ENCODE assay signal across 10 mouse cellular contexts in genomic region chr11:117249282-117249984, GRCm38 (mm10). TPM values are rescaled to one million over a fixed set of nuclear protein-coding genes. Genes with fewer than 3 reads are reported as not detected.
DNase-seq lines count a peak whose midpoint lies in the region; ATAC-seq lines count a peak whose summit lies in the region.
"Had no signal": no experiment of that assay in that cellular context is flagged by ENCODE, and none has a peak within 500 bp of the region (broad histone marks: within the 10 kb centered on the region; RNA-seq: fewer than 3 reads in every experiment).

No protein-coding gene starts in this region.

- no peaks in the 10 kb centered on the region for H3K36me3 ChIP-seq in heart, embryonic 15.5 days
- H3K36me3 ChIP-seq in heart, embryonic 12.5 days = no peaks in the 10 kb centered on the region
- H3K36me3 ChIP-seq in midbrain, embryonic 10.5 days = no peaks in the 10 kb centered on the region
- H3K36me3 ChIP-seq in midbrain, embryonic 11.5 days (ENCODE audit: control insufficient read depth, insufficient read depth, low read length) = no peaks in the 10 kb centered on the region
- no peaks in the 10 kb centered on the region for H3K36me3 ChIP-seq in hindbrain, embryonic 14.5 days (replicated peaks; ENCODE audit: control insufficient read depth, insufficient read depth)
- no peaks in the 10 kb centered on the region for H3K36me3 ChIP-seq in stomach, embryonic 16.5 days (ENCODE audit: control insufficient read depth, insufficient read depth, low read length)

- no peak overlapping the region for H3K4me3 ChIP-seq in heart, embryonic 15.5 days
- H3K4me3 ChIP-seq in heart, embryonic 12.5 days = no peak overlapping the region
- H3K4me3 ChIP-seq in midbrain, embryonic 10.5 days = no peak overlapping the region
- H3K4me3 ChIP-seq in midbrain, embryonic 11.5 days (ENCODE audit: low read depth, low read length) = no peak overlapping the region
- H3K4me3 ChIP-seq in hindbrain, embryonic 14.5 days (replicated peaks; ENCODE audit: low read length) = no peak overlapping the region
- H3K4me3 ChIP-seq in stomach, embryonic 16.5 days (replicated peaks; ENCODE audit: low read length) = no peak overlapping the region
- H3K4me3 ChIP-seq: erythroblast, embryonic 14.5 days had no signal

- H3K27me3 ChIP-seq in heart, embryonic 15.5 days = no peaks in the 10 kb centered on the region
- H3K27me3 ChIP-seq in heart, embryonic 12.5 days (replicated peaks) = no peaks in the 10 kb centered on the region
- no peaks in the 10 kb centered on the region for H3K27me3 ChIP-seq in midbrain, embryonic 10.5 days (ENCODE audit: low read depth, poor library complexity, severe bottlenecking)
- H3K27me3 ChIP-seq in midbrain, embryonic 11.5 days (ENCODE audit: control insufficient read depth, insufficient read depth, low read length) = no peaks in the 10 kb centered on the region
- H3K27me3 ChIP-seq in hindbrain, embryonic 14.5 days (ENCODE audit: control insufficient read depth, insufficient read depth, low read length) = no peaks in the 10 kb centered on the region
- H3K27me3 ChIP-seq in stomach, embryonic 16.5 days (ENCODE audit: control insufficient read depth, insufficient read depth, low read length) = no peaks in the 10 kb centered on the region

- no peak overlapping the region for H3K9ac ChIP-seq in heart, embryonic 15.5 days
- H3K9ac ChIP-seq in heart, embryonic 12.5 days = no peak overlapping the region
- H3K9ac ChIP-seq in midbrain, embryonic 11.5 days (ENCODE audit: low read length) = no peak overlapping the region
- H3K9ac ChIP-seq in hindbrain, embryonic 14.5 days = peak overlapping the region; percentile 21; the same call in 1 of the 2 replicates
- H3K9ac ChIP-seq in stomach, embryonic 16.5 days (ENCODE audit: low read length) = no peak overlapping the region

- no peaks in the 10 kb centered on the region for H3K9me3 ChIP-seq in heart, embryonic 15.5 days (replicated peaks)
- H3K9me3 ChIP-seq in heart, embryonic 12.5 days (replicated peaks) = no peaks in the 10 kb centered on the region
- H3K9me3 ChIP-seq in midbrain, embryonic 10.5 days (replicated peaks) = no peaks in the 10 kb centered on the region
- no peaks in the 10 kb centered on the region for H3K9me3 ChIP-seq in midbrain, embryonic 11.5 days (ENCODE audit: control insufficient read depth, low read length)
- no peaks in the 10 kb centered on the region for H3K9me3 ChIP-seq in hindbrain, embryonic 14.5 days (ENCODE audit: control insufficient read depth, low read length)
- no peaks in the 10 kb centered on the region for H3K9me3 ChIP-seq in stomach, embryonic 16.5 days (replicated peaks; ENCODE audit: control insufficient read depth, low read length)

- H3K27ac ChIP-seq in heart, embryonic 15.5 days = peak overlapping the region; percentile 55; the same call in 1 of the 2 replicates
- H3K27ac ChIP-seq in heart, embryonic 12.5 days (ENCODE audit: poor library complexity, severe bottlenecking) = no peak overlapping the region
- H3K27ac ChIP-seq in midbrain, embryonic 10.5 days (replicated peaks) = peak overlapping the region; percentile 47; the same call in 1 of the 2 replicates
- H3K27ac ChIP-seq in midbrain, embryonic 11.5 days (ENCODE audit: low read depth, low read length) = no peak overlapping the region
- H3K27ac ChIP-seq in hindbrain, embryonic 14.5 days = peak overlapping the region; percentile 60
- peak overlapping the region; percentile 31; the same call in 1 of the 2 replicates for H3K27ac ChIP-seq in stomach, embryonic 16.5 days (ENCODE audit: low read length)

- peaks cover 52% of the 10 kb centered on the region for H3K4me1 ChIP-seq in heart, embryonic 15.5 days (replicated peaks)
- H3K4me1 ChIP-seq in heart, embryonic 12.5 days (replicated peaks) = peaks cover 59% of the 10 kb centered on the region
- peaks cover 50% of the 10 kb centered on the region for H3K4me1 ChIP-seq in midbrain, embryonic 10.5 days
- H3K4me1 ChIP-seq in midbrain, embryonic 11.5 days (ENCODE audit: control insufficient read depth, insufficient read depth, low read length) = peaks cover 3% of the 10 kb centered on the region; the same call in 1 of the 2 replicates
- peaks cover 17% of the 10 kb centered on the region for H3K4me1 ChIP-seq in hindbrain, embryonic 14.5 days (replicated peaks; ENCODE audit: control insufficient read depth, insufficient read depth, low read length)
- peaks cover 39% of the 10 kb centered on the region for H3K4me1 ChIP-seq in stomach, embryonic 16.5 days (ENCODE audit: control insufficient read depth, insufficient read depth, low read length)

- DNase-seq in midbrain, embryonic 10.5 days (ENCODE audit: low spot score) = no peak
- DNase-seq in midbrain, embryonic 11.5 days (ENCODE audit: low spot score, missing footprints) = no peak
- DNase-seq in hindbrain, embryonic 14.5 days (ENCODE audit: low spot score) = no peak
- DNase-seq: cerebellum, adult 2 months had no signal

- H3K4me2 ChIP-seq in heart, embryonic 15.5 days = no peak overlapping the region
- no peak overlapping the region for H3K4me2 ChIP-seq in heart, embryonic 12.5 days
- H3K4me2 ChIP-seq in midbrain, embryonic 11.5 days = no peak overlapping the region
- H3K4me2 ChIP-seq in hindbrain, embryonic 14.5 days (replicated peaks) = no peak overlapping the region
- no peak overlapping the region for H3K4me2 ChIP-seq in stomach, embryonic 16.5 days (ENCODE audit: low read depth, low read length)

- 69% methylated on average over 18 of the region's 18 CpGs for WGBS in heart, embryonic 15.5 days
- WGBS in heart, embryonic 12.5 days = 70% methylated on average over 18 of the region's 18 CpGs
- 74% methylated on average over 18 of the region's 18 CpGs for WGBS in midbrain, embryonic 10.5 days
- WGBS in midbrain, embryonic 11.5 days = 76% methylated on average over 18 of the region's 18 CpGs
- WGBS in hindbrain, embryonic 14.5 days = 64% methylated on average over 18 of the region's 18 CpGs
- WGBS in stomach, embryonic 16.5 days = 67% methylated on average over 18 of the region's 18 CpGs

- no peak for ATAC-seq in heart, embryonic 15.5 days (replicated peaks; ENCODE audit: insufficient number of reproducible peaks, insufficient read depth, low FRiP score, low read depth)
- no peak for ATAC-seq in heart, embryonic 12.5 days (ENCODE audit: insufficient number of reproducible peaks, low FRiP score)
- ATAC-seq in midbrain, embryonic 11.5 days (ENCODE audit: low FRiP score) = no peak
- ATAC-seq in hindbrain, embryonic 14.5 days (ENCODE audit: low FRiP score) = no peak
- ATAC-seq in stomach, embryonic 16.5 days (ENCODE audit: insufficient read depth, low FRiP score) = no peak
- no peak for ATAC-seq in activated CD4-positive, CD25-positive, alpha-beta regulatory T cell, adult 4 months
- ATAC-seq in erythroid progenitor cell, adult 5-6 weeks (replicated peaks; ENCODE audit: low FRiP score, poor library complexity, severe bottlenecking) = no peak

RNA-seq across cellular contexts. Expression of gene Sept9, which starts 50.0 kb away (rescaled TPM):
- 50.6 and 76.8 TPM in 2 replicates for polyA plus RNA-seq in heart, embryonic 15.5 days (2015; fragmentation: Nextera tagmentation; extraction: Ambion mirVana)
- 102 and 103 TPM in 2 replicates for polyA plus RNA-seq in heart, embryonic 12.5 days (2016; fragmentation: Nextera tagmentation; extraction: Ambion mirVana)
- 186 and 195 TPM in 2 replicates for polyA plus RNA-seq in midbrain, embryonic 10.5 days (2016; fragmentation: Nextera tagmentation; extraction: Ambion mirVana)
- polyA plus RNA-seq in midbrain, embryonic 11.5 days (2014; fragmentation: Nextera tagmentation; extraction: Ambion mirVana) = 146 and 152 TPM in 2 replicates
- polyA plus RNA-seq in hindbrain, embryonic 14.5 days (2014; fragmentation: Nextera tagmentation; extraction: Ambion mirVana) = 96.5 and 96.9 TPM in 2 replicates
- 101 and 105 TPM in 2 replicates for polyA plus RNA-seq in stomach, embryonic 16.5 days (2015; fragmentation: Nextera tagmentation; extraction: Ambion mirVana)
- 100 to 1,000 TPM; 265 to 345 TPM for polyA plus RNA-seq in activated CD4-positive, CD25-positive, alpha-beta regulatory T cell, adult 4 months (2017; shearing (Covaris generic))
- 15.1 and 20.5 TPM in 2 replicates for total RNA-seq in erythroid progenitor cell, adult 5-6 weeks (2015; ENCODE audit: low replicate concordance)
- 16.0 and 18.6 TPM in 2 replicates for total RNA-seq in erythroid progenitor cell, adult 5-6 weeks (2017; ENCODE audit: low replicate concordance)

Comparison
In these comparisons a context has a peak if more than half of its experiments do, and no peak if none do; other contexts are left out.
1. H3K27ac ChIP-seq: peak in heart, embryonic 15.5 days (single experiment), midbrain, embryonic 10.5 days (single experiment), hindbrain, embryonic 14.5 days (single experiment) and stomach, embryonic 16.5 days (single experiment); none in heart, embryonic 12.5 days (single experiment) and midbrain, embryonic 11.5 days (single experiment).